Mouse (Mus musculus) heart, adult 2 months (tissue): Measurements from ENCODE around the gene Ddx19a. TPM values are rescaled to one million over a fixed set of nuclear protein-coding genes. Genes with fewer than 3 reads are reported as not detected.

Experiments used
- DNase-seq, 2 experiments: peaks; one replicate each; pipeline ENCODE4 v3.0.0; 2021
- H3K27ac ChIP-seq: fragments of 200-600 bp; 2 replicates; pipeline ENCODE4 v1.8.1; 2022
- H3K27me3 ChIP-seq: fragments of 200-500 bp; 2 replicates; pipeline ENCODE4 v1.6.1; 2012; ENCODE audit warnings: mild to moderate bottlenecking, low read length, inconsistent platforms, mixed read lengths; ENCODE audit not compliant: control insufficient read depth, insufficient read depth
- H3K36me3 ChIP-seq: fragments of 200-500 bp; 2 replicates; pipeline ENCODE4 v1.6.1; 2012; ENCODE audit warnings: low read length, inconsistent platforms; ENCODE audit not compliant: control insufficient read depth, insufficient read depth
- H3K4me1 ChIP-seq: fragments of 200-500 bp; 2 replicates; pipeline ENCODE4 v1.6.1; 2011; ENCODE audit warnings: low read length; ENCODE audit not compliant: control insufficient read depth, insufficient read depth
- H3K4me3 ChIP-seq: fragments of 200-600 bp; 2 replicates; pipeline ENCODE4 v1.8.1; 2022
- H3K79me2 ChIP-seq: fragments of 200-500 bp; replicated peaks from 2 replicates; pipeline ENCODE4 v1.6.1; 2012; ENCODE audit warnings: mild to moderate bottlenecking, inconsistent platforms, low read length, moderate library complexity, mixed read lengths; ENCODE audit not compliant: control insufficient read depth, insufficient read depth
- H3K9ac ChIP-seq: fragments of 200-500 bp; 2 replicates; pipeline ENCODE4 v1.6.1; 2012; ENCODE audit warnings: low read depth, mild to moderate bottlenecking, control low read depth, inconsistent platforms, low read length, mixed read lengths
- CTCF ChIP-seq: fragments of 200-600 bp; IDR thresholded peaks from 2 replicates; pipeline ENCODE4 v1.8.1; 2022; ENCODE audit warnings: antibody characterized with exemption, mild to moderate bottlenecking, moderate library complexity
- EP300 ChIP-seq: fragments of 200-500 bp; IDR thresholded peaks from 2 replicates; pipeline ENCODE4 v1.6.1; 2011; ENCODE audit warnings: low read depth, low read length, control low read depth; ENCODE audit not compliant: insufficient read depth
- POLR2A ChIP-seq: fragments of 200-500 bp; IDR thresholded peaks from 2 replicates; pipeline ENCODE4 v1.6.1; 2011; ENCODE audit warnings: mild to moderate bottlenecking, low read depth, low read length, control low read depth; ENCODE audit not compliant: insufficient read depth
- WGBS: fragments of 180-500 bp; shearing (Covaris S2); methylation state at CpG from one replicate; pipeline ENCODE4 v1.1.7; 2018; 5-methylcytosine and 5-hydroxymethylcytosine counted together
- intact Hi-C: fragments of 180-260 bp; cut with DNase I; formaldehyde crosslinking; loops from one replicate; pipeline ENCODE4 v1.15.1; 2025
- polyA plus RNA-seq: library from polyadenylated mRNA; depleted of rRNA; stranded (reverse); fragments of >200 nt; gene quantifications from 2 replicates; pipeline ENCODE4 v1.2.3, GENCODE M21; 2012
- total RNA-seq, 2 experiments: library from RNA; stranded (reverse); gene quantifications; 2 replicates each; pipeline ENCODE4 v1.2.3; 2021

Ddx19a gene
- total and polyA plus RNA-seq, 3 experiments: 18.0 to 34.8 (median 31.7) TPM

DNA sequence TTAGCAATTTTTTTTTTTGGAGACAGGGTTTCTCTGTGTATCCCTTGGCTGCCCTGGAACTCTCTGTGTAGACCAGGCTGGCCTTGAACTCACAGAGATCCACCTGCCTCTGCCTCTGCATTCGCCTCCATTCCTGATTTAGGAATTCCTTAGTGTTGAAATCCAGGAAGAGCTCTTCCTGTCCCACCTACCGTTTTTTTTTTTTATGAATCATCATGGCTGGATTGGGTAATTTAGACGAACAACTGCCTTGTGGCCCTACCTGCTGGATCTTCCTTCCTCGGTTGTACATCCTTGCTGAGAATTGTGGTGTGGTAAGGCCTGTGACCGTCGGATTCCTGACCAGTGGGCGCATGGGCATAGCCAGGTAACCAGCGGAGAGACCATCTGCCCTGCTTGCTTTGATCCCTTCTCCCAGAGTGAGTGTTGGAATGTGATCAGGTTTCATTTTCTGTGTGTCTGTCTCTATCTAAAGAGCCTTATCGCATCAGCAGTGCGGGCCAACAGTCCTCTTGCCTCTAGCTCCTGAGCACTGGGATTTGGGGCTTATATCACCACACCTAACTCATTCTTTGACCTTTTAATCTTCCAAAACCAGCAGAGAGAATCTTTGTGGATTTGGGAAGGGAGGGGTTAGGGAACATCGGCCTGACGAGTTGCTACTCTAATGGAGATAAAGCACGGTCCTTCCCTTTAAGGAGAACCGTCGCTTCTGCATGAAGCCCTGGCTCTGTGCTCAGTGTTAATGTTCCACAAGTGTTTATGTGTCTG, 56.7 kb downstream of the Ddx19a start:
- intact Hi-C loops: no loop called here
- TF ChIP-seq EP300: no peak
- TF ChIP-seq CTCF: no peak
- TF ChIP-seq POLR2A: no peak
- Histone ChIP-seq H3K36me3 (peaks cover 6% of the 10 kb centered on the region), H3K4me1 (peaks cover 28% of the 10 kb centered on the region), H3K79me2 (no peaks in the 10 kb centered on the region), H3K9ac (no peak overlapping the region), H3K4me3 (no peak overlapping the region), H3K27ac (peak overlapping the region; percentile 91), H3K27me3 (no peaks in the 10 kb centered on the region)
- no peak for DNase-seq
- WGBS: 52% methylated on average over 15 of the region's 15 CpGs

DNA sequence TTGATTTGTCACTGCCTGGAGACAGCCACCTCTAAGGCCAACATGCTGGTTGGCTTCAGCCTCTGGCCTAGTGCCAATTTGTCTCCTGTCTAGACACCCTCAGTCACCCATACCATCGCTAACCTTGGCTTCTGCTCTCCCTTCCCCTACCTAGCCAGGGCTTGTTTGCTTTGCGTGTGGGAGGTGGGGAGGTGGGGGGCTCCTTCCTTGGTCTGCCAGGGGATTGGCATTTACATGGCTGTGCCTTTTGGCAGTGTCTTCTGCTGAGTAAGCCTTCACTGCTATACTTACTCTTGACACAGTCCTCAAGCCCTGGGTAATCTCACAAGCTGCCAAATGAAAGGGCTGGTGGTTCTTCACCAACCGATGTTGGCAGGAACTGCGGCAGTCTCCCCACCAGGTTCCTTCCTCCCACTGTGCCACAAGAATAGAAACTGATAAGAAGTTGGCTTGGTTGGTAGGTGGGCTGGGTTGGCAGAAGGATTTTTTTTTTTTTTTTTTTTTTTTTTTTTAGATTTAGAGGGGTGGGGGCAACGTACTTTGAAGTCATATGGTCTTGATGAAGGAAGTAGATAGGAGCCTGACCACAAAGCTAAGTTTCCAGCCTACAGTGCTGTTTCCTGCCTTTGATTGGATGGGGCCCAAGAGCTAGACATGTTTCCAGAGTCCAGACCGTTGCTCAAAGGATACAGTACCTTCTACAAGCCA, 58.6 kb downstream of the Ddx19a start:
- Histone ChIP-seq H3K9ac (no peak overlapping the region), H3K4me3 (no peak overlapping the region), H3K27me3 (no peaks in the 10 kb centered on the region), H3K4me1 (peaks cover 27% of the 10 kb centered on the region), H3K27ac (peak overlapping the region; percentile 63), H3K79me2 (peaks cover 3% of the 10 kb centered on the region; the same call in 1 of the 2 replicates), H3K36me3 (peaks cover 6% of the 10 kb centered on the region)
- WGBS: 3% methylated on average over 6 of the region's 6 CpGs
- peak; percentile 69 to 80 for DNase-seq
- TF ChIP-seq CTCF (no peak), POLR2A (no peak), EP300 (peak; percentile 18; the same call in 1 of the 2 replicates)
- intact Hi-C loops: no loop called here

DNA sequence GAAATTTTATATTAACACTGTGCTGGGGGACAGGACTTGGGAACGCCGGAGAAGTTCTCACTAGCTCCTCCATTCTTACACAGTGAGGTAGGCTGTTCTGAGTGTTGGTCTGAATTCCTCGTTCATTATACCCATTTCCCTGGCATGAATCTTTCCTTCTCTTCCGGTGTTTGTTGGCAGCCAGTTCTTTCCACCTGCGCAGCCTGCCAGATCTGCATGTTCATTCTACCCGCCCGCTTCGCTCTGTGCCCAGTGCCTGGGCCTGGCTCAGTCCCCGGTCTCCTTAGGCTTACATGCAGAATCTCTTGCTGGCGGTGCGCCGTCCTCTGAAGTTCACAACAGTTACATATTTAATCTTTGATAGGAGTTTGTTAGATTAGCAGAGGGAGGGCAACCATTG, 61.4 kb downstream of the Ddx19a start:
- no peak overlapping the region for H3K9ac ChIP-seq
- no peak overlapping the region for H3K27ac ChIP-seq
- intact Hi-C loops: no loop called here
- peaks cover 31% of the 10 kb centered on the region for H3K4me1 ChIP-seq
- peaks cover 12% of the 10 kb centered on the region for H3K36me3 ChIP-seq
- no peaks in the 10 kb centered on the region for H3K27me3 ChIP-seq
- H3K4me3 ChIP-seq: no peak overlapping the region
- TF ChIP-seq POLR2A (no peak), EP300 (no peak; the same call in 1 of the 2 replicates), CTCF (no peak)
- peak in 1 of 2 experiments; percentile 59 for DNase-seq
- 56% methylated on average over 12 of the region's 12 CpGs for whole genome bisulfite sequencing
- peaks cover 3% of the 10 kb centered on the region; the same call in 1 of the 2 replicates for H3K79me2 ChIP-seq

GRCm38 (mm10) chr8:110933272-110933671, 64.3 kb downstream of the Ddx19a start:
- 62% methylated on average over 2 of the region's 2 CpGs for WGBS
- H3K36me3 ChIP-seq: peaks cover 8% of the 10 kb centered on the region
- peaks cover 3% of the 10 kb centered on the region; the same call in 1 of the 2 replicates for H3K79me2 ChIP-seq
- peaks cover 20% of the 10 kb centered on the region for H3K4me1 ChIP-seq
- TF ChIP-seq CTCF: no peak
- no peak for TF ChIP-seq POLR2A
- no peak for TF ChIP-seq EP300
- intact Hi-C loops: no loop called here
- no peak overlapping the region for H3K4me3 ChIP-seq
- DNase-seq: no peak
- no peaks in the 10 kb centered on the region for H3K27me3 ChIP-seq
- H3K9ac ChIP-seq: no peak overlapping the region
- no peak overlapping the region for H3K27ac ChIP-seq

DNA sequence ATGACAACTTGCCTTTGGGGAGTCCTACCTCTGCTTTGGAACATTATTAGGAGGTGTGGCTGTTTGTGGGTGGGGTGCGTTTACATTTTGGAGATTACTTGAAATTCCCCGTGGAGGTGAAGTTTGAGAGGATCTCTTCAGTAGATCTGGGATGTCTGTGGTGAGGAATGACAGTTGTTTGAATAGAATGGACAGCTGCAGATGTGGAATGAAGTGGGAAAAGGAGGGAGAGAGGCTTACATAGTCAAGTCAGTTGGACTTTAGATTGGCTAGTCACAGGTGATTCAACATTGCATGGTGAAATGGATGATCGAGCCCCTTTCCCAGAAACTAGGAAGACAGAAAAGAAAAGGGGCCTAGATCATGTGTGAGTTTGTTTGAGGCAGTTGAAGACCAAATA, 65.2 kb downstream of the Ddx19a start:
- no peak for DNase-seq
- Histone ChIP-seq H3K4me1 (peaks cover 19% of the 10 kb centered on the region), H3K9ac (no peak overlapping the region), H3K27me3 (no peaks in the 10 kb centered on the region), H3K4me3 (no peak overlapping the region), H3K79me2 (peaks cover 3% of the 10 kb centered on the region; the same call in 1 of the 2 replicates), H3K36me3 (peaks cover 6% of the 10 kb centered on the region), H3K27ac (peak overlapping the region; percentile 38; the same call in 1 of the 2 replicates)
- WGBS: 76% methylated on average over 3 of the region's 3 CpGs
- TF ChIP-seq CTCF: no peak
- intact Hi-C loops: no loop called here
